Mouse (Mus musculus) MEL (cell line): ENCODE measurements around the gene Trnau1ap. TPM values are rescaled to one million over a fixed set of nuclear protein-coding genes. Genes with fewer than 3 reads are reported as not detected.

ENCODE experiments used
- DNase-seq: peaks from one replicate; pipeline ENCODE4 v3.0.0; 2011; ENCODE audit warnings: low read depth, low spot score
- H3K27ac ChIP-seq: 2 replicates; pipeline ENCODE4 v1.5.1; 2012; ENCODE audit warnings: low read depth, mild to moderate bottlenecking, control low read depth, low read length, moderate library complexity; ENCODE audit not compliant: control insufficient read depth
- H3K27me3 ChIP-seq, 2 experiments: fragments of 150-350 bp in 1 of 2; sonication (generic) in 1 of 2; 2 replicates each; pipeline ENCODE4 v1.6.1; 2012; ENCODE audit warnings: low read length in 2 of 2, mild to moderate bottlenecking in 2 of 2, improper control_type of control experiment in 1 of 2, moderate library complexity in 1 of 2; ENCODE audit not compliant: insufficient read depth in 2 of 2, control insufficient read depth in 1 of 2
- H3K36me3 ChIP-seq, 2 experiments: 2 replicates each; pipeline ENCODE4 v1.6.1; 2012 to 2014; ENCODE audit warnings: low read length in 2 of 2, improper control_type of control experiment in 1 of 2, inconsistent platforms in 1 of 2, mild to moderate bottlenecking in 1 of 2; ENCODE audit not compliant: insufficient read depth in 2 of 2, control insufficient read depth in 1 of 2
- H3K4me1 ChIP-seq, 2 experiments: fragments of 150-350 bp in 1 of 2; sonication (generic) in 1 of 2; 2 replicates each; pipeline ENCODE4 v1.6.1; 2012; ENCODE audit warnings: low read length in 2 of 2, improper control_type of control experiment in 1 of 2, mild to moderate bottlenecking in 1 of 2; ENCODE audit not compliant: insufficient read depth in 2 of 2, control insufficient read depth in 1 of 2
- H3K4me3 ChIP-seq, 2 experiments: fragments of 150-350 bp in 1 of 2; sonication (generic) in 1 of 2; 2 replicates each; pipeline ENCODE4 v1.5.1; 2012; ENCODE audit warnings: low read depth in 2 of 2, low read length in 2 of 2, mild to moderate bottlenecking in 2 of 2, moderate library complexity in 2 of 2, control low read depth in 1 of 2, improper control_type of control experiment in 1 of 2; ENCODE audit not compliant: control insufficient read depth in 1 of 2, insufficient read depth in 1 of 2
- H3K79me2 ChIP-seq: 2 replicates; pipeline ENCODE4 v1.6.1; 2012; ENCODE audit warnings: mild to moderate bottlenecking, low read length, moderate library complexity; ENCODE audit not compliant: control insufficient read depth, poor library complexity, insufficient read depth
- H3K9ac ChIP-seq: 2 replicates; pipeline ENCODE4 v1.6.1; 2012; ENCODE audit warnings: low read depth, mild to moderate bottlenecking, control low read depth, low read length, moderate library complexity; ENCODE audit not compliant: control insufficient read depth, poor library complexity, severe bottlenecking
- H3K9me3 ChIP-seq: fragments of 150-350 bp; sonication (generic); replicated peaks from 2 replicates; pipeline ENCODE4 v1.6.1; 2012; ENCODE audit warnings: mild to moderate bottlenecking, low read length, improper control_type of control experiment, moderate library complexity; ENCODE audit not compliant: insufficient read depth
- BHLHE40 ChIP-seq: IDR thresholded peaks from 2 replicates; pipeline ENCODE4 v1.6.1; 2012; ENCODE audit warnings: low read depth, mild to moderate bottlenecking, inconsistent platforms, low read length, improper control_type of control experiment, borderline replicate concordance
- CTCF ChIP-seq, 3 experiments: IDR thresholded peaks in 2 of 3; conservative IDR thresholded peaks in 1 of 3; 2 replicates each; pipeline ENCODE4 v1.5.1; 2011 to 2012; ENCODE audit warnings: low read length in 3 of 3, low read depth in 2 of 3, mild to moderate bottlenecking in 2 of 3, improper control_type of control experiment in 1 of 3, inconsistent platforms in 1 of 3, mixed read lengths in 1 of 3, moderate library complexity in 1 of 3; ENCODE audit not compliant: control insufficient read depth in 1 of 3, insufficient read depth in 1 of 3, poor library complexity in 1 of 3, severe bottlenecking in 1 of 3
- E2F4 ChIP-seq: IDR thresholded peaks from 2 replicates; pipeline ENCODE4 v1.6.1; 2011; ENCODE audit warnings: low read depth, low read length, improper control_type of control experiment, borderline replicate concordance
- EP300 ChIP-seq, 2 experiments: IDR thresholded peaks; 2 replicates each; pipeline ENCODE4 v1.6.1; 2011; ENCODE audit warnings: improper control_type of control experiment in 2 of 2, low read length in 2 of 2, low read depth in 1 of 2, mild to moderate bottlenecking in 1 of 2
- ETS1 ChIP-seq: IDR thresholded peaks from 2 replicates; pipeline ENCODE4 v1.6.1; 2012; ENCODE audit warnings: low read depth, mild to moderate bottlenecking, inconsistent platforms, low read length, improper control_type of control experiment, moderate library complexity
- GABPA ChIP-seq: IDR thresholded peaks from 2 replicates; pipeline ENCODE4 v1.6.1; 2012; ENCODE audit warnings: low read depth, mild to moderate bottlenecking, inconsistent platforms, low read length, improper control_type of control experiment, moderate library complexity
- GATA1 ChIP-seq: IDR thresholded peaks from 2 replicates; pipeline ENCODE4 v1.6.1; 2011; ENCODE audit warnings: low read depth, low read length, improper control_type of control experiment
- HCFC1 ChIP-seq: IDR thresholded peaks from 2 replicates; pipeline ENCODE4 v1.6.1; 2012; ENCODE audit warnings: low read depth, mild to moderate bottlenecking, inconsistent platforms, low read length, improper control_type of control experiment, moderate library complexity
- JUND ChIP-seq: IDR thresholded peaks from 2 replicates; pipeline ENCODE4 v1.6.1; 2011; ENCODE audit warnings: low read depth, mild to moderate bottlenecking, improper control_type of control experiment, low read length
- MAFK ChIP-seq: IDR thresholded peaks from 2 replicates; pipeline ENCODE4 v1.6.1; 2011; ENCODE audit warnings: low read depth, mild to moderate bottlenecking, low read length, improper control_type of control experiment, borderline replicate concordance
- MAZ ChIP-seq: IDR thresholded peaks from 2 replicates; pipeline ENCODE4 v1.6.1; 2012; ENCODE audit warnings: low read depth, mild to moderate bottlenecking, inconsistent platforms, low read length, improper control_type of control experiment
- MEF2A ChIP-seq: IDR thresholded peaks from 2 replicates; pipeline ENCODE4 v1.6.1; 2014; ENCODE audit warnings: low read depth, mild to moderate bottlenecking, inconsistent platforms, low read length, improper control_type of control experiment; ENCODE audit not compliant: poor library complexity, insufficient replicate concordance, severe bottlenecking; ENCODE audit errors: extremely low read depth
- MYB ChIP-seq: IDR thresholded peaks from 2 replicates; pipeline ENCODE4 v1.6.1; 2011; ENCODE audit warnings: mild to moderate bottlenecking, low read depth, low read length, improper control_type of control experiment
- NELFE ChIP-seq: IDR thresholded peaks from 2 replicates; pipeline ENCODE4 v1.6.1; 2011; ENCODE audit warnings: low read depth, low read length, improper control_type of control experiment
- POLR2AphosphoS5 ChIP-seq: IDR thresholded peaks from 2 replicates; pipeline ENCODE4 v1.6.1; 2012; ENCODE audit warnings: low read depth, borderline replicate concordance, mild to moderate bottlenecking, inconsistent platforms, low read length, moderate library complexity, mixed read lengths
- RAD21 ChIP-seq: IDR thresholded peaks from 2 replicates; pipeline ENCODE4 v1.6.1; 2011; ENCODE audit warnings: mild to moderate bottlenecking, low read depth, low read length, improper control_type of control experiment
- RCOR1 ChIP-seq: IDR thresholded peaks from 2 replicates; pipeline ENCODE4 v1.6.1; 2012; ENCODE audit warnings: low read depth, mild to moderate bottlenecking, inconsistent platforms, low read length, improper control_type of control experiment
- TAL1 ChIP-seq: IDR thresholded peaks from 2 replicates; pipeline ENCODE4 v1.6.1; 2012; ENCODE audit warnings: mild to moderate bottlenecking, inconsistent platforms, low read length, moderate library complexity, mixed read lengths
- TBP ChIP-seq: IDR thresholded peaks from 2 replicates; pipeline ENCODE4 v1.8.0; 2011; ENCODE audit warnings: low read depth, low read length, improper control_type of control experiment
- UBTF ChIP-seq: IDR thresholded peaks from 2 replicates; pipeline ENCODE4 v1.6.1; 2012; ENCODE audit warnings: low read depth, mild to moderate bottlenecking, inconsistent platforms, low read length, improper control_type of control experiment, moderate library complexity, borderline replicate concordance; ENCODE audit not compliant: insufficient read depth
- USF2 ChIP-seq, 2 experiments: IDR thresholded peaks; 2 replicates each; pipeline ENCODE4 v1.6.1; 2011 to 2012; ENCODE audit warnings: improper control_type of control experiment in 2 of 2, low read length in 2 of 2, borderline replicate concordance in 1 of 2, inconsistent platforms in 1 of 2, low read depth in 1 of 2, mild to moderate bottlenecking in 1 of 2; ENCODE audit not compliant: insufficient read depth in 1 of 2
- ZKSCAN1 ChIP-seq: IDR thresholded peaks from 2 replicates; pipeline ENCODE4 v1.6.1; 2012; ENCODE audit warnings: low read depth, mild to moderate bottlenecking, inconsistent platforms, low read length, improper control_type of control experiment, moderate library complexity
- ZMIZ1 ChIP-seq: IDR thresholded peaks from 2 replicates; pipeline ENCODE4 v1.6.1; 2012; ENCODE audit warnings: low read depth, mild to moderate bottlenecking, inconsistent platforms, low read length, improper control_type of control experiment, moderate library complexity
- ZNF384 ChIP-seq: IDR thresholded peaks from 2 replicates; pipeline ENCODE4 v1.6.1; 2012; ENCODE audit warnings: low read depth, mild to moderate bottlenecking, inconsistent platforms, low read length, improper control_type of control experiment
- polyA plus RNA-seq, 2 experiments: library from polyadenylated mRNA; stranded (reverse) in 1 of 2; unstranded in 1 of 2; fragments of >175 nt in 1 of 2; fragments of >200 nt in 1 of 2; gene quantifications; 2 replicates each; pipeline versions ENCODE4 v1.2.1 to v1.2.4; 2012; ENCODE audit warnings: low replicate concordance in 2 of 2, low read depth in 1 of 2; ENCODE audit not compliant: insufficient read length in 2 of 2, insufficient read depth in 1 of 2, missing spikeins in 1 of 2
- total RNA-seq: library from RNA; depleted of rRNA; stranded (reverse); fragments of 300-350 nt; gene quantifications from 2 replicates; pipeline ENCODE4 v1.2.3, GENCODE M21; 2012

Gene Trnau1ap
- total and polyA plus RNA-seq, 3 experiments = 102 to 117 TPM; not detected in 1

GRCm38 (mm10) chr4:132359510-132359909 lies 30.2 kb upstream of the Trnau1ap start:
- TF ChIP-seq POLR2AphosphoS5 = no peak
- TF ChIP-seq ETS1 = no peak
- no peak for TF ChIP-seq RCOR1
- TF ChIP-seq GABPA = no peak
- TF ChIP-seq NELFE = no peak
- no peak for TF ChIP-seq ZMIZ1
- TF ChIP-seq TAL1 = no peak
- TF ChIP-seq HCFC1 = no peak
- no peak for TF ChIP-seq MAFK
- no peak for TF ChIP-seq EP300 (IDR thresholded peaks at IDR 0.05; ENCODE audit: low read depth in 1 of 2, low read length in 2 of 2)
- TF ChIP-seq ZKSCAN1 = no peak
- TF ChIP-seq USF2 (IDR thresholded peaks at IDR 0.05; ENCODE audit: borderline replicate concordance in 1 of 2, insufficient read depth in 1 of 2, low read depth in 1 of 2, low read length in 2 of 2) = no peak
- TF ChIP-seq RAD21 = no peak
- no peak for TF ChIP-seq GATA1
- TF ChIP-seq BHLHE40 = no peak
- no peak for TF ChIP-seq MEF2A
- TF ChIP-seq MAZ = no peak
- no peak for TF ChIP-seq JUND
- TF ChIP-seq UBTF = no peak
- TF ChIP-seq ZNF384 = no peak
- no peak overlapping the region for H3K9ac ChIP-seq
- H3K27me3 ChIP-seq = no peaks in the 10 kb centered on the region
- 0 out of 4 replicates have a peak, but pooled peaks cover 0 to 2% of the 10 kb centered on the region in 2 experiments for H3K4me1 ChIP-seq
- H3K9me3 ChIP-seq = no peaks in the 10 kb centered on the region
- H3K36me3 ChIP-seq = peaks cover 3 to 13% of the 10 kb centered on the region in 2 experiments; a peak in 2 of 4 replicates
- DNase-seq = no peak
- no peak overlapping the region for H3K4me3 ChIP-seq
- no peak overlapping the region for H3K27ac ChIP-seq
- no peaks in the 10 kb centered on the region for H3K79me2 ChIP-seq

GRCm38 (mm10) chr4:132356170-132356569 lies 26.8 kb upstream of the Trnau1ap start:
- DNase-seq = peak; percentile 77
- peaks cover 23% of the 10 kb centered on the region for H3K79me2 ChIP-seq
- no peak overlapping the region for H3K27ac ChIP-seq
- no peak for TF ChIP-seq ZKSCAN1
- TF ChIP-seq MEF2A = no peak
- no peak for TF ChIP-seq JUND
- no peak for TF ChIP-seq MYB
- no peak for TF ChIP-seq CTCF (IDR thresholded peaks at IDR 0.05 in 2 of 3, conservative IDR thresholded peaks at IDR 0.05 in 1 of 3; ENCODE audit: control insufficient read depth in 1 of 3, insufficient read depth in 1 of 3, low read depth in 2 of 3, low read length in 3 of 3, poor library complexity in 1 of 3, severe bottlenecking in 1 of 3)
- TF ChIP-seq E2F4 = no peak
- no peak for TF ChIP-seq TBP
- TF ChIP-seq USF2 (IDR thresholded peaks at IDR 0.05; ENCODE audit: borderline replicate concordance in 1 of 2, insufficient read depth in 1 of 2, low read depth in 1 of 2, low read length in 2 of 2) = no peak
- TF ChIP-seq ETS1 = no peak
- no peak for TF ChIP-seq NELFE
- no peak overlapping the region for H3K9ac ChIP-seq
- no peak overlapping the region for H3K4me3 ChIP-seq
- peaks cover 4 to 7% of the 10 kb centered on the region in 2 experiments; a peak in 3 of 4 replicates for H3K36me3 ChIP-seq
- no peaks in the 10 kb centered on the region for H3K27me3 ChIP-seq
- peaks cover 0 to 6% of the 10 kb centered on the region in 2 experiments; a peak in 1 of 4 replicates for H3K4me1 ChIP-seq
- H3K9me3 ChIP-seq = no peaks in the 10 kb centered on the region
